Mouse (Mus musculus) kidney, postnatal 4 days (tissue): ENCODE measurements around the gene Pxn.

Experiments used
- DNase-seq, 2 experiments: peaks; one replicate each; pipeline ENCODE4 v3.0.0; 2021; ENCODE audit warnings: mixed read lengths in 2 of 2

Gene Pxn

GRCm38 (mm10) chr5:115529364-115529741 is 22.9 kb downstream of the Pxn start:
- DNase-seq, result peak in 1 of 2 experiments; percentile 2

DNA sequence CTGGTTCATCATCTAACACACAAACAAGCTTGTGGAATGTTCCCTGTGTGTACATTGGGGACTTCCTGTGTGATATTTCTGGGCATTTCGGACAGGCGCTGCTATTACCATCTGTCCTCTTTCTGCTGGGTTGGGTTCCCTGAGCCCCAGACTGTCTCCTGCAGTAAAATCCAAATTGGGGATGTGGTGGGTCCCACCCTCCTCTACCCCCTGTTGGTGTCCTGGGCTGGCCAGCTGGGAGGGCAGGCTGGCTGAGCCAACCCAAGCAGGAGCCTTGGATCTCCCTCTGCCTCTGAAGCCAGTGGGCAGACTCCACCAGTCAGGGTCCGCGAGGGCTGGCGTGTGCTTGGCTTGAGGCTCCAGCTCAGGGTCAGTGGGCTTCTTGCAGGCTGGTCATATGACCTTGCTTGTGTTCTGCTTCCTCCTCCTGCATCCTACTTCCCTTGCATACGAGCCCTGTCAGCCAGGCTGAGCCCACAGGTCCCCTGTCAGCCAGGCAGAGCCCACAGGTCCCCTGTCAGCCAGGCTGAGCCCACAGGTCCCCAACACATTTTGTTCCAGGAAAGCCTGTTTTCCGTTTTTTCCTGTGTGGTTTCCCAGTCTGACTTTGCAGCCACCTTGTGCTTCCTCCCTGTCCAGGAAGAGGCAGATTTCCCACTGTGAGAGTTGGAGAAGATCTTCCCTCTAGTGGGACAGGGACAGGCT is 23.4 kb downstream of the Pxn start:
- peak in 1 of 2 experiments; percentile 53 for DNase-seq

GRCm38 (mm10) chr5:115530447-115530809 is 24.0 kb downstream of the Pxn start:
- DNase-seq, result peak in 1 of 2 experiments; percentile 70

GRCm38 (mm10) chr5:115531671-115532270 is 25.3 kb downstream of the Pxn start:
- peak; percentile 78 to 84 for DNase-seq

DNA sequence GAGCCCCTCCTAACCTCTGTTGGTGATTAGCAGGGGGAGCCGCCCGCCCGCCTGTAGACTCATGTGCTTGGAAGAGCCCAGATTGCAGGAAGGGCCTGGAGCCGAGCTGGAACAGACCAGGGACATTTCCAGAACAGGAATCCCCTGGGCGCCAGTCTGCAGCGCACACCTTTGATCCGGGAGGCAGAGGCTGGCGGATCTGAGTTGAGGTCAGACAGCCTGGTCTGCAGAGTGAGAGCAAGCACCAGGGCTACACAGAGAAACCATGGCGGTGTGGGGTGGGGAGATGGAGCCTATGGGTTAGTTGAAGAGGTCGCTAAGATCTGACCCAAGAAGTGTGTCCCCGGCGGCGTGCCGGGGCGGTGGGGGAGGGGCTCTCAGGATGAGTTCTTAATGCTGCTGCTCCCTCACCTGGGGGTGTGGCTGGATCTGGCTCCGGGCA is 27.8 kb downstream of the Pxn start:
- peak in 1 of 2 experiments; percentile 66 for DNase-seq

- peak in 1 of 2 experiments; percentile 56 for DNase-seq
Observed at GRCm38 (mm10) chr5:115534856-115535255, 28.4 kb downstream of the Pxn start.

GRCm38 (mm10) chr5:115535635-115536034 is 29.2 kb downstream of the Pxn start:
- DNase-seq, result peak in 1 of 2 experiments; percentile 65

DNA sequence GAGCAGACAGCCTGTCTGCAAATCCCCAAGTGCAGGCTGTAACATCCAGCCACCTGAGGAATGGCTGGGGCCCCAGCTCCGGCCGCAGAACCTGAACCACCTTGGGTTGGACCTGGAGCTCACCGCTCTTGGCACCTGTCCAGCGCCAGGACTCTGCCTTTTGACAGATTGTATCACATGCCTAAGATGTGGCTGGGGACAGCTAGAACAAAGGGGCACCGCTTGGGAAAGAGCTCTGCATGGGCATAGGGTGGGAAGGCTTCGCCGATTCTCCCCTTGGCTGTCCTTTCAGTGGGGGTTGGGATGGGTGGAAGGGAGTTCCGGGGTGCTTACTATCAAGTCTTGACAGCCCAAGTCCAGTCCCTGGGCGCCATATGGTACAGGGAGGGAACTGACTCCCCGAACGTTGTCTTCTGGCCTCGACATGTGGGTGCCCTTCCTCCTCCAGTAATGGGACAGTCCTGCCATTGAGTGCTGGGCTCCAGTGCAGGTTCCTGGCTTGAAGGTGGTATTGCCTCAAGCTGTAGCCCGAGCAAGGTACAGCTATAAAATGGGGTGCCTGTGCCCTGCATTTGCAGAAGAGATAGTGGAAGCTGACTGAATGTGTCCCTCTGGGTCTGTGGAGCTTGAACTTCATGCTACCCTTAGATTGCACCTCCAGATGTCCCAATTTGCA is 31.7 kb downstream of the Pxn start:
- peak in 1 of 2 experiments; percentile 62 for DNase-seq

GRCm38 (mm10) chr5:115538693-115539043 is 32.2 kb downstream of the Pxn start:
- peak; percentile 96 to 98 for DNase-seq

DNA sequence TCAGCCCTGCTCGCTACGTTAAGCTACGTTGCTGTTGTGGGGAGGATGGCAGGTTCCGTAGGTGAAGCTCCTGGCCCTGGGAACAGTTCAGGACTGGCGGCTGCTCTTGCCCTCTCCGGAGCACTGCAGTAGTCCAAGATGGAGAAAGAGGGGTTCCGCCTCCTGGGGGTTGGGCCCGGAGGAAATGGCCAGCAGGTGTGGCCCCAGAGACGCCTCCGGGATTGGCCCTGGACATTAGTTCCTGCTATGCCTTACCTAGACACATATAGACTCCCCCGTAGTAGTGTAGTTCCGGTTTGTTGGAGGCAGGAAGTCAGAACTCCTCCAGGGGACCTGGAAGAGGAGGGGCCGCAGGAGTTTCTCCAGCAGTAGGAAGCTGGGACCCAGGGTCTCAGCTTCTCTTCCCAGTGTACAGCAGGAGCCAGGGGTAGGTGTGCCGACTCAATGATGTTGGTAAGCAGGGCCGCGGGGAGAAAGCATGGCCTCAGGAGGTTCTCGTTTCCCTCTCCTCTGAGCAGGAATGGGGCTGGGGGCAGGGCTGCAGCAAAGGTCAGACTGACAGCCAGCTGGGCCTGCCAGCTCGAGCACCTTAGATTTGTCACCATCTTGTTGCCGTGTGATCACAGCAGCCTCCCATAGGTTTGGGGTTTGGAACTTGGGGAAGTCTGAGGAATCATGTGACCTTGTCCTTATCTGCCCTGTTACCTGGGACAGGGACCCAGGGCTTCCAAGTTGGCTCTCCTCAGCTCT is 36.3 kb downstream of the Pxn start:
- peak in 1 of 2 experiments; percentile 66 for DNase-seq

DNA sequence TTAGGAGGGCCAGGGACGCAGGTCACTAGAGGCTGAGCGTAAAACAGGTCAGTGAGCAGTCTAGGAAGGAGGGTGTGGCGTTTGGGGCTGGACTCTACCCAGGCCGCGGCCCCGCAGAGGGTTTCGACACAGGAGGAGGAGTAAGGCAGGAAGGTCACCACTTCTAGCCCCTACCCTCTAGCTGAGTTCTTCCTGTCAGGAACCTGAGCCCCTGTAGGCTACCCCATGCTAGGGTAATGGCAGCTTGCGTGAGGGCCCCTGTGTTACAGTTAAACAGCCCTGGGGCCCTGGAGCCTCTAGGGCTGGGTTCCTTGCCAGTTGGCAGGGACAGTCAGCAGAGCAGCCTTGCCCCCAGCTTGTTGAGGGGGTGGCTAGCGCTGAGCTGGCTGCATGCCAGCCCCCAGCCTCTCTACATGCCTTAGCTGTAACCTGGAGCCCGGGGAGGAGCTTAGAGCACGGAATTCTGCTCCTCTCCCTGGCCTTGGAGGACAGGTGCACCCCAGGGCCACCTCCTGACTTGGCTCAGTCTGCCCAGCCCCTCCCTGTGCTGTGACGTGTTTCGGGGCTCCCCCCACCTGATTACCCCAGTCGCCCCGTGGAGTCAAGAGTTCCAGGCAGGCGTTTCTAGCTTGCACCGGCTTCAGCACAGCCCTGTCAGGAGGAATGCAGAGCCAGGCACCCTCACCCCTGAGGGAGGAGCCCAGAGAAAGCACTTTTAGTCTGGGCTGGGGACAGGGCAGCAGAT is 37.2 kb downstream of the Pxn start:
- peak; percentile 68 to 79 for DNase-seq

- DNase-seq, result no peak
Observed at GRCm38 (mm10) chr5:115544655-115545185, 38.2 kb downstream of the Pxn start.

DNA sequence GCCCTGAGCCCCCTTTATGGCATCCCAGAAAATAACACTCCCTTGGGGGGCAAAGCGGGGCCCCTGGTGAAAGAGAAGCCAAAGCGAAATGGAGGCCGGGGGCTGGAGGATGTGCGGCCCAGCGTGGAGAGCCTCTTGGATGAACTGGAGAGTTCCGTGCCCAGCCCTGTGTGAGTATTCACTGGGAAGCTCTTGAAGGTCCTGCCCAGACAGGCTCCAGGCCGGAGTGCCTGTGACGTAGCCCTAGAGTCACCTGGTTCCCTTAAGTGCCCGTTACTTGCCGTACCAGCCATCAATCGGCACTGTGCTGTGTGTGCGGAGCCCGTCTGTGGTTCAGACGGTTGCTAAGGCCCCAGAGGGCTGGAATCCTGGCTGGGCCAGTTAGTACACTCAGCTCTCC is 39.2 kb downstream of the Pxn start:
- no peak for DNase-seq

GRCm38 (mm10) chr5:115546536-115546935 is 40.1 kb downstream of the Pxn start:
- DNase-seq, result no peak

DNA sequence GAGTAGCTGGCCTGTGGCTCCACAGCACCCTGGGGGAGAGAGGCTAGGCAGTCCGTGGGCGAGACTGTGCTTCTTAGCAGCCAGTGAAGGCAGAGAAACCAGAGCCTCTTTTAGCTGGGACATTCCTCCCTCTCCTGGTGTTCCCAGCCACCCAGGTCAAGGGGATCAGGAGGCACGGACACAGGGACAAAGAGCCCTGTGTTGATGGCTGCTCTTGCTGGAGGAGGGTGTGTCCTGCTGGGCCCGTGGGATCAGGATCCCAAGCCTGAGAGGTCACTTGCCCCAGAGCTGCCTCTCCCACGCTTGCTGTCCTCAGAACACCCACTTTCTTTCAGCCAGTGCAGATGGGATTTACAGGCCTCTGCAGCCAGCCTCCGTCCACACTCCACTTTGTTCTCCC is 40.5 kb downstream of the Pxn start:
- DNase-seq, result no peak

GRCm38 (mm10) chr5:115547421-115547820 is 40.9 kb downstream of the Pxn start:
- no peak for DNase-seq

DNA sequence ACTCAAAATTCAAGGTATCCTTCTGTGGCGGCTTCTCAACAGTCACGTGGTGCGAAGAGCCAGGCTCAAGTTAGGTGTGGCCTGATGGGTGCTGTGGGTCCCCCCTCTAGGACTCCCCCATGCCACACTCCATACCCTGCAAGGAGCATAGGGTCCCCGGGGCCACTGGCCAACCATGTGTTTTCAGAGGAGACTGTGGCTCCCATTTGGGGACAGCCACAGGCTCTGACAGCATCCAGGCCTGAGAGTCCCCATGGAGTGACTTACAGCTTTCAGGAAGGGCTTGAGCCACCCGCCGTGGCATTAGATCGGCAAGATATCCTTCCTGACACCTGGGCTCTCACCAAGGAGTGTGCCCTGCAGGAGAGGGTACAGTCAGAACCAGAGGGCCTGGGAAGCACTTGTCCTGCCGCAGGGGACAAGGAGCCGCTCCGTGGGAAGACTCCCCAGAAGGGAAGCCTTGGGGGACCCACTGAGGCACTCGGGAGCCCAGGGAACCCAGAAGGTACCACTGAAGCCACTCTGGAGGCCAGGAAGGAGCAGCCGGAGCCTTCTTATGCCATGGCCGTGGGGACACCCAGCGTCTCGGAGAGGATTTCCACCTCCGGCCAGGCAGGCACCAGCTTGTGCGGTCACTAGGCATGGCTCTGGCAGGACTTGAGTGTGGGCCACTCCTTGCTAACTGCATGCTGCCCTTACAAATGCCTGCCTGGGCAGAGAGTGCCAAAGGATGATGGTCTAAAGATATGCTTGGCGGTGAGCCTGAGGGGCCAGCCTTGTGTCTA is 42.2 kb downstream of the Pxn start:
- DNase-seq, result no peak

GRCm38 (mm10) chr5:115550482-115551005 is 44.1 kb downstream of the Pxn start:
- DNase-seq, result no peak

DNA sequence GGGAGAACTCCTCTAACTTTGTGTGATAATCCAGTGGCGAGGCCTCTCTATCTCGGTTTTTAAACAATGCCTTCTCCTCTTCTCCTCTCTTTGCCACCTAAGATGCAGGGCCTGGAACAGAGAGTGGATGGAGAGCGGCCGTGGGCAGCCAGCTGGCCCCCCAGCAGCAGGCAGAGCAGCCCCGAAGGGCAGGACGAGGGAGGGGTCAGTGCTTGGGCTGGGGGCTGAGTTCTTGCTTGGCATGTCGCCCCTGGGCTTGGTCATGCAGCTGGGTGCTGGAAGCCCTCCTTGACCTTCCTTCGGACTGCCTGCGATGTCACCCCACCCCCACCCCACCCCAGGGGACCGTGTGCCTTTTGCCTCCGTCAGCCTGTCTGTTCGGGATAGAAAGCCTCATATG is 44.9 kb downstream of the Pxn start:
- no peak for DNase-seq

- no peak for DNase-seq
Observed at GRCm38 (mm10) chr5:115551799-115552198, 45.3 kb downstream of the Pxn start.

DNA sequence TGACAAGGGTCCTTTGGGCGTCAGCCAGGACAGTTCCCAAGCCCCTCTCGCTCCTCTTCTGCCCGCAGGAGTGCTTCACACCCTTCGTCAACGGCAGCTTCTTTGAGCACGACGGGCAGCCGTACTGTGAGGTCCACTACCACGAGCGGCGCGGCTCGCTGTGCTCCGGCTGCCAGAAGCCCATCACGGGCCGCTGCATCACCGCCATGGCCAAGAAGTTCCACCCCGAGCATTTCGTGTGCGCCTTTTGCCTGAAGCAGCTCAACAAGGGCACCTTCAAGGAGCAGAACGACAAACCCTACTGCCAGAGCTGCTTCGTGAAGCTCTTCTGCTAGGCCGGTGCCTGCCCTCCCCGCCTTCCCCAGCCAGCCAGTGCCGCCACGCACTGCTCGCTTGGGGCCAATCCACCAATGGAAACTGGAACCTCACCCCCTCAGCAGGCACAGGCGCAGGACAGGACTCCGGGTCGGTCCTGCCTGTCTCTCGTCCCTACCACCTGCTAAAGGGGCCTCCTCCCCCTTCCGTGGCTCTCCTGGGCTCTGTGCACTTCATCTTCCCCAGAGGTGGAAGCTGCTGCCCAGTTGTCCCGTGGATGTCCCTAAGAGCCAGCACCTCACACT is 47.4 kb downstream of the Pxn start:
- DNase-seq, result peak in 1 of 2 experiments; percentile 49
